Mouse (Mus musculus): ENCODE measurements at regions not wholly inside any gene's neighbourhood (a gene's known extent, or its start where the extent isn't known, plus 50 kb on each side); places are given as distances from the start of the nearest gene placed in this dataset.

- no peak overlapping the region for H3K27ac ChIP-seq (ENCODE audit: insufficient read depth, low read depth, low read length)
- H3K4me3 ChIP-seq (ENCODE audit: low read depth, low read length): no peak overlapping the region
- no peaks in the 10 kb centered on the region for H3K27me3 ChIP-seq (ENCODE audit: control insufficient read depth, insufficient read depth, low read length)
- TF ChIP-seq POLR2A (IDR thresholded peaks at IDR 0.05; ENCODE audit: low read depth, low read length) (no peak), CTCF (IDR thresholded peaks at IDR 0.05; ENCODE audit: extremely low read depth, insufficient read length, insufficient replicate concordance, low read depth, low read length) (no peak)
- H3K36me3 ChIP-seq (ENCODE audit: control insufficient read depth, insufficient read depth, low read length): no peaks in the 10 kb centered on the region
- 84% methylated on average over 1 of the region's 1 CpGs for WGBS
- H3K4me1 ChIP-seq (ENCODE audit: control insufficient read depth, insufficient read depth, insufficient read length, low read length): no peaks in the 10 kb centered on the region
Observed at GRCm38 (mm10) chr9:33319525-33320025, 683.6 kb downstream of the Ets1 start.

- Histone ChIP-seq H3K27me3 (ENCODE audit: control insufficient read depth, insufficient read depth, low read length) (no peaks in the 10 kb centered on the region), H3K27ac (ENCODE audit: insufficient read depth, low read depth, low read length) (no peak overlapping the region), H3K4me1 (ENCODE audit: control insufficient read depth, insufficient read depth, insufficient read length, low read length) (no peaks in the 10 kb centered on the region), H3K4me3 (ENCODE audit: low read depth, low read length) (no peak overlapping the region), H3K36me3 (ENCODE audit: control insufficient read depth, insufficient read depth, low read length) (no peaks in the 10 kb centered on the region)
- TF ChIP-seq CTCF (IDR thresholded peaks at IDR 0.05; ENCODE audit: extremely low read depth, insufficient read length, insufficient replicate concordance, low read depth, low read length) (no peak), POLR2A (IDR thresholded peaks at IDR 0.05; ENCODE audit: low read depth, low read length) (no peak)
- WGBS: 70% methylated on average over 2 of the region's 2 CpGs
Observed at GRCm38 (mm10) chr9:33327722-33328121, 691.7 kb downstream of the Ets1 start.

- no peak overlapping the region for H3K27ac ChIP-seq (ENCODE audit: insufficient read depth, low read depth, low read length)
- H3K36me3 ChIP-seq (ENCODE audit: control insufficient read depth, insufficient read depth, low read length): no peaks in the 10 kb centered on the region
- no peak for TF ChIP-seq POLR2A (IDR thresholded peaks at IDR 0.05; ENCODE audit: low read depth, low read length)
- TF ChIP-seq CTCF (IDR thresholded peaks at IDR 0.05; ENCODE audit: extremely low read depth, insufficient read length, insufficient replicate concordance, low read depth, low read length): no peak
- H3K4me3 ChIP-seq (ENCODE audit: low read depth, low read length): no peak overlapping the region
- no peaks in the 10 kb centered on the region for H3K4me1 ChIP-seq (ENCODE audit: control insufficient read depth, insufficient read depth, insufficient read length, low read length)
- H3K27me3 ChIP-seq (ENCODE audit: control insufficient read depth, insufficient read depth, low read length): no peaks in the 10 kb centered on the region
Observed at GRCm38 (mm10) chr9:33350258-33350657, 714.2 kb downstream of the Ets1 start.

- no peaks in the 10 kb centered on the region for H3K4me1 ChIP-seq (ENCODE audit: control insufficient read depth, insufficient read depth, insufficient read length, low read length)
- no peaks in the 10 kb centered on the region for H3K36me3 ChIP-seq (ENCODE audit: control insufficient read depth, insufficient read depth, low read length)
- WGBS: 72% methylated on average over 2 of the region's 2 CpGs
- no peak overlapping the region for H3K27ac ChIP-seq (ENCODE audit: insufficient read depth, low read depth, low read length)
- no peak overlapping the region for H3K4me3 ChIP-seq (ENCODE audit: low read depth, low read length)
- TF ChIP-seq CTCF (IDR thresholded peaks at IDR 0.05; ENCODE audit: extremely low read depth, insufficient read length, insufficient replicate concordance, low read depth, low read length) (no peak), POLR2A (IDR thresholded peaks at IDR 0.05; ENCODE audit: low read depth, low read length) (no peak)
- no peaks in the 10 kb centered on the region for H3K27me3 ChIP-seq (ENCODE audit: control insufficient read depth, insufficient read depth, low read length)
Observed at GRCm38 (mm10) chr9:33356621-33357020, 720.6 kb downstream of the Ets1 start.

GRCm38 (mm10) chr9:33360966-33361365 is 724.9 kb downstream of the Ets1 start:
- Histone ChIP-seq H3K27me3 (ENCODE audit: control insufficient read depth, insufficient read depth, low read length) (no peaks in the 10 kb centered on the region), H3K27ac (ENCODE audit: insufficient read depth, low read depth, low read length) (no peak overlapping the region), H3K4me1 (ENCODE audit: control insufficient read depth, insufficient read depth, insufficient read length, low read length) (no peaks in the 10 kb centered on the region), H3K36me3 (ENCODE audit: control insufficient read depth, insufficient read depth, low read length) (no peaks in the 10 kb centered on the region), H3K4me3 (ENCODE audit: low read depth, low read length) (no peak overlapping the region)
- WGBS: 81% methylated on average over 5 of the region's 5 CpGs
- TF ChIP-seq CTCF (IDR thresholded peaks at IDR 0.05; ENCODE audit: extremely low read depth, insufficient read length, insufficient replicate concordance, low read depth, low read length) (no peak), POLR2A (IDR thresholded peaks at IDR 0.05; ENCODE audit: low read depth, low read length) (no peak)

GRCm38 (mm10) chr9:33389170-33389569 is 753.1 kb downstream of the Ets1 start:
- Histone ChIP-seq H3K4me1 (ENCODE audit: control insufficient read depth, insufficient read depth, insufficient read length, low read length) (no peaks in the 10 kb centered on the region), H3K27ac (ENCODE audit: insufficient read depth, low read depth, low read length) (no peak overlapping the region), H3K27me3 (ENCODE audit: control insufficient read depth, insufficient read depth, low read length) (no peaks in the 10 kb centered on the region), H3K4me3 (ENCODE audit: low read depth, low read length) (no peak overlapping the region), H3K36me3 (ENCODE audit: control insufficient read depth, insufficient read depth, low read length) (no peaks in the 10 kb centered on the region)
- TF ChIP-seq CTCF (IDR thresholded peaks at IDR 0.05; ENCODE audit: extremely low read depth, insufficient read length, insufficient replicate concordance, low read depth, low read length) (no peak), POLR2A (IDR thresholded peaks at IDR 0.05; ENCODE audit: low read depth, low read length) (no peak)

GRCm38 (mm10) chr9:33404691-33405090 is 768.7 kb downstream of the Ets1 start:
- H3K27ac ChIP-seq (ENCODE audit: insufficient read depth, low read depth, low read length): no peak overlapping the region
- TF ChIP-seq CTCF (IDR thresholded peaks at IDR 0.05; ENCODE audit: extremely low read depth, insufficient read length, insufficient replicate concordance, low read depth, low read length) (no peak), POLR2A (IDR thresholded peaks at IDR 0.05; ENCODE audit: low read depth, low read length) (no peak)
- no peaks in the 10 kb centered on the region for H3K36me3 ChIP-seq (ENCODE audit: control insufficient read depth, insufficient read depth, low read length)
- no peaks in the 10 kb centered on the region for H3K27me3 ChIP-seq (ENCODE audit: control insufficient read depth, insufficient read depth, low read length)
- no peak overlapping the region for H3K4me3 ChIP-seq (ENCODE audit: low read depth, low read length)
- no peaks in the 10 kb centered on the region for H3K4me1 ChIP-seq (ENCODE audit: control insufficient read depth, insufficient read depth, insufficient read length, low read length)
- WGBS: 88% methylated on average over 4 of the region's 4 CpGs

- H3K27me3 ChIP-seq (ENCODE audit: control insufficient read depth, insufficient read depth, low read length): no peaks in the 10 kb centered on the region
- WGBS: 84% methylated on average over 2 of the region's 2 CpGs
- H3K4me1 ChIP-seq (ENCODE audit: control insufficient read depth, insufficient read depth, insufficient read length, low read length): no peaks in the 10 kb centered on the region
- H3K27ac ChIP-seq (ENCODE audit: insufficient read depth, low read depth, low read length): no peak overlapping the region
- TF ChIP-seq POLR2A (IDR thresholded peaks at IDR 0.05; ENCODE audit: low read depth, low read length) (no peak), CTCF (IDR thresholded peaks at IDR 0.05; ENCODE audit: extremely low read depth, insufficient read length, insufficient replicate concordance, low read depth, low read length) (no peak)
- H3K4me3 ChIP-seq (ENCODE audit: low read depth, low read length): no peak overlapping the region
- no peaks in the 10 kb centered on the region for H3K36me3 ChIP-seq (ENCODE audit: control insufficient read depth, insufficient read depth, low read length)
Observed at GRCm38 (mm10) chr9:33407517-33407916, 771.5 kb downstream of the Ets1 start.
